Comparison of ENCODE assay signal across 8 mouse cellular contexts in the genomic region with DNA sequence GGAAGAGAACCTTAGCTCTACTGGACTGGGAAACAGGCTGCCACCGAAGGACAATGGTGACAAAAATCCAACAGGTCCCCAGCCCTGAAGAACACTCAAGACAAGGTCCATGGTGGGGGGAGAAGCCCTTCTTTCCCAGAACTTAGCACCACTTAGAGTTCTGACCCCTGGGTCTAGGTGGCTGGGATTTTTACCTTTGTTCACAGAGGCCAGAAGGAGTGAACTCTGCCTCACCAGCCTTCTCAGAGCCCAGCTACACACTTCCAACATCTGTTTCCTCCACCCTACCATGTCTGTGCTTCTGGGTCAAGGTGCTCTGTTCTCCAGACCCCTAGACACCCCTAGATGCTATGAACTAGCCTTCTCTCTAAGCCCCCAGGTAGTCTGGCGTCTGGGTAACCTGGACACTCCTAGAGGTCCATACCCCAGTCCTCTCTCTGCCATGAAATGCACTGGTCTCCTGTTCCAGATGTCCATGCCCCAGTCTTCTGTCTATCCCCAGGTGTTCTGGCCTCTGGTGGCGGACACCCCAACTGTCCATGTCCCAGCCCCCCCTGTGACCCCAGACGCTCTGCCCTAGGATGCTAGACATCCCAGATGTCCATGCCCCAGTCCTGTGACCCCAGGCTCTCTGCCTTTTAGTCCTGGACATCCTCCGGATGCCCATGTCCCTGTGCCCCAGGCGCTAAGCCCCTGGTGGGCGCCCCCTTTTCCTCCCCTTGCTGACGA. TPM values are rescaled to one million over a fixed set of nuclear protein-coding genes. Genes with fewer than 3 reads are reported as not detected.
DNase-seq lines count a peak whose midpoint lies in the region; ATAC-seq and TF ChIP-seq lines count a peak whose summit lies in the region.

No protein-coding gene starts in this region.

- no peaks in the 10 kb centered on the region for H3K9me3 ChIP-seq in megakaryocyte, embryonic 14.5 days
- no peaks in the 10 kb centered on the region for H3K9me3 ChIP-seq in embryonic facial prominence, embryonic 15.5 days (replicated peaks)
- H3K9me3 ChIP-seq in intestine, postnatal 0 days (ENCODE audit: control insufficient read depth): no peaks in the 10 kb centered on the region
- no peaks in the 10 kb centered on the region for H3K9me3 ChIP-seq in midbrain, embryonic 16.5 days (replicated peaks; ENCODE audit: control insufficient read depth, low read length, poor library complexity, severe bottlenecking)

- peak overlapping the region; percentile 96 for H3K4me3 ChIP-seq in megakaryocyte, embryonic 14.5 days (replicated peaks)
- peak overlapping the region; percentile 85 for H3K4me3 ChIP-seq in embryonic facial prominence, embryonic 15.5 days (replicated peaks)
- peak overlapping the region; percentile 89 for H3K4me3 ChIP-seq in intestine, postnatal 0 days (ENCODE audit: low read depth, low read length)
- peak overlapping the region; percentile 70 for H3K4me3 ChIP-seq in midbrain, embryonic 16.5 days (ENCODE audit: low read depth, low read length)

- WGBS in embryonic facial prominence, embryonic 15.5 days: 15% methylated on average over 8 of the region's 8 CpGs
- 4% methylated on average over 8 of the region's 8 CpGs for WGBS in intestine, postnatal 0 days
- 15% methylated on average over 8 of the region's 8 CpGs for WGBS in midbrain, embryonic 16.5 days

- TF ChIP-seq CTCF in intestine, postnatal 0 days (IDR thresholded peaks at IDR 0.05; ENCODE audit: low read depth): no peak; the same call in 1 of the 2 replicates

- H3K9ac ChIP-seq in embryonic facial prominence, embryonic 15.5 days: peak overlapping the region; percentile 81
- peak overlapping the region; percentile 92 for H3K9ac ChIP-seq in intestine, postnatal 0 days (ENCODE audit: low read depth, low read length)
- peak overlapping the region; percentile 80 for H3K9ac ChIP-seq in midbrain, embryonic 16.5 days (ENCODE audit: low read depth, low read length)

- H3K4me2 ChIP-seq in embryonic facial prominence, embryonic 15.5 days (replicated peaks): peak overlapping the region; percentile 76
- peak overlapping the region; percentile 81 for H3K4me2 ChIP-seq in intestine, postnatal 0 days (replicated peaks; ENCODE audit: low read depth)
- peak overlapping the region; percentile 84 for H3K4me2 ChIP-seq in midbrain, embryonic 16.5 days (ENCODE audit: low read length)

- no peaks in the 10 kb centered on the region for H3K27me3 ChIP-seq in megakaryocyte, embryonic 14.5 days (replicated peaks)
- no peaks in the 10 kb centered on the region for H3K27me3 ChIP-seq in embryonic facial prominence, embryonic 15.5 days
- no peaks in the 10 kb centered on the region for H3K27me3 ChIP-seq in intestine, postnatal 0 days (replicated peaks; ENCODE audit: control insufficient read depth, insufficient read depth, low read length)
- H3K27me3 ChIP-seq in midbrain, embryonic 16.5 days (ENCODE audit: control insufficient read depth, insufficient read depth, low read depth, low read length): no peaks in the 10 kb centered on the region; the same call in 1 of the 2 replicates

- DNase-seq in urinary bladder, postnatal 10 days (ENCODE audit: low spot score): no peak
- DNase-seq in cerebellum, adult 11 months: no peak

- ATAC-seq in megakaryocyte, adult 5-6 weeks (ENCODE audit: poor library complexity, severe bottlenecking): no peak
- ATAC-seq in embryonic facial prominence, embryonic 15.5 days (ENCODE audit: insufficient number of reproducible peaks, low FRiP score, low TSS enrichment, low read depth): peak; percentile 30
- peak; percentile 1; the same call in 1 of the 2 replicates for ATAC-seq in intestine, postnatal 0 days
- ATAC-seq in midbrain, embryonic 16.5 days: peak; percentile 39; the same call in 1 of the 2 replicates
- no peak for ATAC-seq in granulocyte monocyte progenitor cell, adult 5-6 weeks (replicated peaks; ENCODE audit: poor library complexity, severe bottlenecking)

- H3K27ac ChIP-seq in embryonic facial prominence, embryonic 15.5 days (replicated peaks): peak overlapping the region; percentile 63; the same call in 1 of the 2 replicates
- H3K27ac ChIP-seq in intestine, postnatal 0 days (ENCODE audit: low read depth, low read length): peak overlapping the region; percentile 96
- H3K27ac ChIP-seq in midbrain, embryonic 16.5 days (ENCODE audit: low read length): peak overlapping the region; percentile 58

- H3K36me3 ChIP-seq in megakaryocyte, embryonic 14.5 days (replicated peaks; ENCODE audit: low read length): peaks cover 43% of the 10 kb centered on the region
- H3K36me3 ChIP-seq in embryonic facial prominence, embryonic 15.5 days: peaks cover 4% of the 10 kb centered on the region; the same call in 1 of the 2 replicates
- peaks cover 4% of the 10 kb centered on the region; the same call in 1 of the 2 replicates for H3K36me3 ChIP-seq in intestine, postnatal 0 days (ENCODE audit: control insufficient read depth, insufficient read depth)
- H3K36me3 ChIP-seq in midbrain, embryonic 16.5 days (ENCODE audit: control insufficient read depth, insufficient read depth, low read length): peaks cover 4% of the 10 kb centered on the region; the same call in 1 of the 2 replicates

- peaks cover 73% of the 10 kb centered on the region for H3K4me1 ChIP-seq in megakaryocyte, embryonic 14.5 days
- H3K4me1 ChIP-seq in embryonic facial prominence, embryonic 15.5 days: peaks cover 25% of the 10 kb centered on the region
- H3K4me1 ChIP-seq in intestine, postnatal 0 days (replicated peaks; ENCODE audit: control insufficient read depth, insufficient read depth, low read length): peaks cover 2% of the 10 kb centered on the region; the same call in 1 of the 2 replicates
- peaks cover 12% of the 10 kb centered on the region for H3K4me1 ChIP-seq in midbrain, embryonic 16.5 days (ENCODE audit: control insufficient read depth, insufficient read depth, low read length)

RNA-seq across cellular contexts. Expression of gene Arfgap3, which starts 0.7 kb away (rescaled TPM):
- 4.4 and 22.6 TPM in 2 replicates for polyA plus RNA-seq in megakaryocyte, embryonic 14.5 days (2012; ENCODE audit: insufficient read depth, low replicate concordance)
- total RNA-seq in megakaryocyte, adult 5-6 weeks (2015): 15.6 and 26.2 TPM in 2 replicates
- total RNA-seq in megakaryocyte, adult 5-6 weeks (2017): 20.9 and 21.6 TPM in 2 replicates
- polyA plus RNA-seq in embryonic facial prominence, embryonic 15.5 days (2015; fragmentation: Nextera tagmentation; extraction: Ambion mirVana): 51.1 and 54.1 TPM in 2 replicates
- polyA plus RNA-seq in intestine, postnatal 0 days (2015; fragmentation: Nextera tagmentation; extraction: Ambion mirVana): 119 and 124 TPM in 2 replicates
- polyA plus RNA-seq in midbrain, embryonic 16.5 days (2015; fragmentation: Nextera tagmentation; extraction: Ambion mirVana): 45.1 and 45.6 TPM in 2 replicates
- total RNA-seq in granulocyte monocyte progenitor cell, adult 5-6 weeks (2014; fragmentation: Nextera tagmentation): 14.9 and 27.9 TPM in 2 replicates
- total RNA-seq in granulocyte monocyte progenitor cell, adult 5-6 weeks (2017): 26.0 and 26.6 TPM in 2 replicates

Comparison
In these comparisons a context has a peak if more than half of its experiments do, and no peak if none do; other contexts are left out.
1. ATAC-seq: peak in embryonic facial prominence, embryonic 15.5 days (single experiment), intestine, postnatal 0 days (single experiment) and midbrain, embryonic 16.5 days (single experiment); none in megakaryocyte, adult 5-6 weeks (single experiment) and granulocyte monocyte progenitor cell, adult 5-6 weeks (single experiment).
2. Peak in every context shown above with its lines, with median percentiles within 50 percentile points of each other: H3K4me3 ChIP-seq, H3K27ac ChIP-seq, H3K4me2 ChIP-seq and H3K9ac ChIP-seq.